Mouse (Mus musculus): ENCODE results near the gene Kif6. TPM values are rescaled to one million over a fixed set of nuclear protein-coding genes. Genes with fewer than 3 reads are reported as not detected.

The Kif6 gene
- total RNA-seq (2021), result 1 to 10 TPM; 4.0 to 5.2 TPM
- long read RNA-seq, partial matches to known transcripts, result 0 of 1 reads
- long read RNA-seq, other reads (novel, unspliced or antisense), result 0 of 1 reads

DNA sequence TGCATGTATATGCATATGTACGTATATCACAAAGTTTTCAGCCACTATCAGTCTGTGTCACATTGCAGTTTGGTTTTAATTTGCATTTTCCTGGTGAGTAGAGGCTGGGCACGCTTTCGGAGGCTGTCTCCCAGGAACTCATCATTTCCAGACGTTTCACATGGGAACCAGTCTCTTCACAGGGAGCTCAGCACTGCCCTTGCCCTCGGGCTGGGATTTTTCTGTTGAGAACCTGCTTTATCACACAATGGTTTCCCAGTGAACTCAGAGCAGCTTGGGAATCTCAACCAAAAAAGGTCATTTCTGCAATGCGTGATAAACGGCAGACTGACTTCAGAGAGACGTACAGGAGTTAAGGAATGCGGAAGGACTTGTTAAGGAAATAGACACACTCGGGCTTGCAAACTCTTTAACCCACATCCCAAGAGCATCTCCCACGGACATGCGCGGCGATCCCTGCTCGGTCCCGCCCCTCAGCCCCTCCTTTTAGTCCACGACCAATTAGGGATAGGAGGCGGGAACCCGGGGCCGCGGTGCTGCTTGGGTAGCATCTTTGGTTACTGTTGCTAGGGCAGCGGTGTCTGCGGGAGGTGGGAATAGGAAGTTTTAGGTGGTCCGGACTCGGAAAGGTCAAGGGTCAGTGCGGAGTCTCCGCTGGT lies at the start of gene Kif6:
Gene Kif6 (plus strand): TSS at position 560 of the 659 bp plus-strand sequence.
- DNase-seq (ENCODE audit: low spot score in 2 of 2), result peak; percentile 87 to 92

DNA sequence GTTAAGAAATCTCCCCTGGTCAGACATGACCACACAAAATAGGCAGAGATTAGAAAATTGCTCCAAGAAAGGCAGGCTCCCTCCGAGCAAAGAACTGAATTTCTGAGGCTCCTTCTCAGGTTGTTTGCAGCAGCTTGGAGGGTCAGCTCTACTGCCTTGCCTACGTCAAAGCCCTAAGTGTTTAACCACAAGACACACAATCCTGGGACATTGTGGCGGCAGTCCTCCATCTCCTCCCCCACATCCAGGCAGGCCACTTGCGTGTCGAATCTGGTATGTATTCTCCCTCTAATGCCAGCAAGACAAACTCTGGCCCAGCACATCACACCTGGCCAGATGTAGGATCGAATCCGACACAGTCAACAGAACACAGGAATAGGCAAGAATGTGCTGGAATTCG lies 46.2 kb upstream of the Kif6 start:
- no peak for DNase-seq (ENCODE audit: low spot score in 2 of 2)

DNA sequence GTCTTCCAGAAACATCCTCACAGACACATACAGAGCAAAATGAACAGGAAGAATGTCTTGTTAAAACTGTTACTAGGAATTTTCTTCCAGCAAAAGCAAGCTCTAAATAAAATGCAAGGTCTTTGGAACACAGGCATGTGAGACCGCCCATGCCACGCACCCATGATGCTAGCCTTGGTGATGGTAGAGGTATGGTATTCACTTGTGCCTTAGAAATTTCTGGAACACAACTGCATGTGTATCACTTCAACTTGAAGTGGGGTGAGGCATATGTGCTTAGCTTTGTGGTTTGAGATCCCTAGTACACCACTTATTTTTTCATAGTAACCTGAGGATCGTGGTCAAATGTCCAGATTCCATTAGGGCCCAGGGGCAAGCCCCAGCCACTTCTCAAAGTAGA lies 37.6 kb upstream of the Kif6 start:
- DNase-seq (ENCODE audit: low spot score in 2 of 2), result no peak

DNA sequence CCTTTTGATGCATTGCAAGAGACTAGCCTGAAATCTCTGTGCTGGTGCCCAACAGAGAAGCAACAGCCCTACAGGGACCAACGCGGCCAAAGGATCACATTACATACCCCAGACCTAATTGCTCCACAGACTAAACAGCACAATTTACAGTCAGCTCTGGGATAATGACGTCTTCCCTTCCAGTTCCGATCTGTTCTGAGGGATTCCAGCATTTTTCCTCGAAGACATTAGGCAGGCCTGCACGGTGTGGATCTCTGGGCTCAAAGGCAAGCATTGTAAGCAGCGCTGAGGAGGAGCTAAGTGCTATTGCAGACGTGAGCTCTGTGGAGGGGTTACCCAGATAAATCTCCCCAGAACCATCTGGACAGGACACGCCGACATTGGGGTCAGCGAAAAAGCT lies 32.5 kb upstream of the Kif6 start:
- no peak for DNase-seq (ENCODE audit: low spot score in 2 of 2)

DNA sequence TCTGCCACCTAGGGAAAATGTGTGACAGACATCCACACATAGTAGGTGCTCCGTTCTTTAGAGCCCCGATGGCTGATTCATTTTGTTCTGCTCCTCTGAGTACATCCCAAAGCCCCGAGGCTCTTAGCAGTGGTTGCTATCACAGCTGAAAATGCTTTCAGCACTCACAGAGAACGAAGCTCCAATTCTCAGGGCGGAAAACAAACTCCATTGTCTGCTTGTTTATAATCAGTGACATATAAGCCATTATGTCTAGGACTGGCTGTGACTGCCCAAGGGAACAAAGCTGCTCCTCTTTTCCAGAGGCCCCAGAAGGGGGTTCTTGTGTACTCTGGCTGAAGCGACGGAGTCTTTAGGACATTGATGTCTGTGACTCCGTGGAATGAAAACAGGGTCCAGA lies 24.9 kb upstream of the Kif6 start:
- peak; percentile 5 to 59 for DNase-seq (ENCODE audit: low spot score in 2 of 2)

DNA sequence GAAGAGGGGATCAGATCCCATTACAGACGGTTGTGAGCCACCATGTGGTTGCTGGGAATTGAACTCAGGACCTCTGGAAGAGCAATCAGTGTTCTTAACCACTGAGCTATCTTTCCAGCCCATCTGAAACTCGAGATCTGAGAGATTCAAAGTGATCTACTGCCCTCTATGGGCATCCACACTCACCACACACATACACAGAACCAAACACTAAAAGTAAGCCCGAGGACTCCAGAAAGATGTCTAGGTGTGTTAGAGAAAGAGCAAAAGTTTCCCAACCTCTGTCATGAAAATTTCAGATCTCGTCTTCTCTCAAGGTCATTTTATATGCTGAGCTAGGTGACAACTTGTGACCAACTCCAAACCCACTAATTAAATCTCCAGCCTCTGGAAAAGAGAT lies 9.5 kb upstream of the Kif6 start:
- no peak for DNase-seq (ENCODE audit: low spot score in 2 of 2)

DNA sequence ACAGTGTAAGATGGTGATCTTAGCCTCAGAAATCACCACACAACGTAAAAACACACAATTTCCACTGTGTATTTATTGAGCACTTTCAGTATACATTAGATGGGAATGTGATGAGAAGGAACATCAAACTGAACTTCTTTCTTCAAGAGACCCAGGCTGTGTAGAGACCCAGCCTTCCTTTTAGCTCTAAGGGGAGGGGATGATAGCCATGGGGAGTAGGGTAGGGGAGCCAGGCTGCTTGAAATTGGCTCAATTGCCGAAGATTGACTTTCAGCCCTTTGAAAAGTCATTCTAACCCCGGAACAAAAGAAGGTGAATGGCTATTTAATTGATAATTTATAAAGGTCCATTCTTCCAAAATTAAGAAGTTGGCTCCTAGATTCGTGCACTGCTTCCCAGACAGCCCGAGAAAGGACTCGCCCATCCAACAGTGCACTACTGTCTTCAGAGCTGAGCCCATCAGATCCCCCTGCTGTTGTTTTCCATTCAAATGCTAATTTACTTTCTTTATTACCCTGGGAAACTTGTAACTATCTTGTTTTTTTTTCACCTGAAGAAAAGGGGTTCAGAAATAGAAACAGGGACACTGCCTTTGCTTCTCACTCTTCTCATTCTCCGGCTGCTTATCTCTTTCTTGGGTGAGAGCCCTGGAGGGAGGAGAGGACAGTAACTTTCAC lies 7.4 kb upstream of the Kif6 start:
- no peak for DNase-seq (ENCODE audit: low spot score in 2 of 2)

DNA sequence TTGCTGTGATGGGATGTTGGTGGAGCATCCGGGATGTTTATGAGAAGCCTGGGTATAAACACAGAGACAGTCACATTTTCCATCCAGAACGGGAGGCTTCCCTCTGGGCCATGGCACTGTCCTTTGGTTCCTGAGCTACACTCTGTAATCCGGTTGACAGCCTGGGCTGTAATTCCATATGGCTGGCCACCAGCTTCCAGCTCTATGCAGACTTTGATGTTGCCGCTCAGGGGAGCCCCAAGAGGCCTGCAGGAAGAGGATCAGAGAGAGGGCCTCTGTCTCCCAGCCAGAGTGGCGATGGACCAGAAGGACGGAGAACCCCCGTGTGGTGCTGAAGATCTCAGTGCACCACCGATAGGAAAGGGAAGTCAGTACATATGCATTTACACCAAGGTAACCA lies 4.6 kb upstream of the Kif6 start:
- no peak for DNase-seq (ENCODE audit: low spot score in 2 of 2)

DNA sequence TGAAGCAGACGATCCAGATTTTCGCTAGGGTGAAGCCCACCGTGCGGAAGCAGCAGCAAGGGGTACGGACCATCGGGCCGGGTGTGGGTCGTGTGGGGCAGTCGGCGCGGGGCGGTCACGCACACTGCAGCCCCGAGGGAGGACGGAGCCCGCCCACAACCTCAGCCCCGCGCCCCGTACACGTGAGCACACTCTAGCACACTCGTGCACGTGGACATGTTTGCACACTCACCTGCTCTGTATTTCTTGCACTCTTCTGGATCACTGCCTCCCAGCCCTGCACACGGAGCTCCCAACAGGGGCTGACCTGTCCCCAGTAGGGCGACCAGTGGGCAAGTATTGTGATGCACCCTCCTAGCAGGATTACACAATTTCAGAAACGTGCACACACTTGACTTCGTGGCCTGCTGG lies 310 bp downstream of the Kif6 start:
- no peak for DNase-seq (ENCODE audit: low spot score in 2 of 2)

DNA sequence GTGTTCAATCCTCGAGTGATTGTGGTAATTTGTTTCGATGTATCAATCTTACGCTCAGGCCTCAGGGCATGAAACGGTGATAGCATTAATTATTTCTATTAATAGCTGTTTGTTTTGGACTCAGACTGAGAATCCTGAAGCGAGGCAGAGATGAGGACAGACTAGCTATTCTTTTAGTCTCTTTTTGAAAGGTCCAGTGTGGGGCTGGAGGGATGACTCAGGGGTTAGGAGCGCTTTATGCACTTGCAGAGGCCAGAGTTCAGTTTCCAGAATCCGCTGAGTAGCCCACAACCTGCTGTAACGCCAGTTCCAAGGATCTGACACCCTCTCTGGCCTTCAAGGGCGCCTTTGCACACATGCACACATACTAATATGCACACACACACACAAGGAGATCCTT lies 9.6 kb downstream of the Kif6 start:
- DNase-seq (ENCODE audit: low spot score in 2 of 2), result no peak

DNA sequence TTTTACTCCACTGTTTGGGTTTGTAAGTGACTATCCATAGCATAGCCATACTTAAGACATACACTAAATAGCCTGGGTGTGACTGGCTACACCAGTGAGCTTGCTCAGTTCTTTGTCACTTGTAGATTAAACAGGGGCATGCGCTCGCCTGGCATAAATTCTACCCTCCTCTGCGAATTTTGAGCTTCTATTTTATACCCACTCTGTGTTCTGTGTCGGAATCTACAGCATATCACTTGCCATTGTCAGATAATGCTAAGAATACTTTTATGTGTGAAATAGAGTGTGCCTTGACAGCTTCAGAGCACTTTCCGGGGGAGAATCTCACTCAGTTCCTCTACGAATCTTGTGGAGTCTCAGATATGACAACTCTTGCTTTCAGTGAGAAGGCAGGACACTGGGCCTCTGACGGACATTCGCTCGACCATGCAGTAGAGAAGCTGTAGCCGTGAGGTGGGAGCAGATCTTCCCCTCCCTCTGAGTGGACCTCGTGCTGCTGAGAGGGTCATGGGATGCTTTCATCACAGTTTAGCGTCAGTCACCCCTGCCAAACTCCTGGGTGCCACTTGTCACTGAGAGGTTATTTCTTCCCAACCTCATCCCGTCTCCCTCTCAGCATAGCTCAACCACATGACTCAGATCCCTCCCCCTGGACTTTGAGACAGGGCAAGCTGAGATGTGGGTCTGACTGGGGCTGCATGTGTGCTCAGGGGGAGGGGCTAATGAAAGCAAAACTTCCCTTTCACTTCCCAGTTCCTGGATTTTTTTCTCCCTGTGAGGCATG lies 12.3 kb downstream of the Kif6 start:
- no peak for DNase-seq (ENCODE audit: low spot score in 2 of 2)

DNA sequence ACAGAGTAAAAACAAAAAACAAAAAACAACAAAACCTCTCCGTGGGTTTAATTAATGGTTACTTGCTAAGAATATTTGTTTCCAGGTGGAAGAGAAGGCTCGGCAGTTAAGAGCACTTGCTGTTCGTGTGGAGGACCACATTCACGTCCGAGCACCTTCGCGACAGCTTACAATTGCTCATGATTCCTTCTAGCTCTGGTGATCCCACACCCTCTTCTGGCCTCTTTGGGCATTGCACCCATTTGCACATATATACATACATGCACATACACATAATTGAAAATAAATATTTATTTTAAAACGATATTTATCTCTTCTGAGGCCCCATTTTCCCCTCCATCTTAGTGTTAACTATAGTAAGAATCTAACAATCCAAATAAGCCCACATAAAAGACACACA lies 13.9 kb downstream of the Kif6 start:
- DNase-seq (ENCODE audit: low spot score in 2 of 2), result no peak

DNA sequence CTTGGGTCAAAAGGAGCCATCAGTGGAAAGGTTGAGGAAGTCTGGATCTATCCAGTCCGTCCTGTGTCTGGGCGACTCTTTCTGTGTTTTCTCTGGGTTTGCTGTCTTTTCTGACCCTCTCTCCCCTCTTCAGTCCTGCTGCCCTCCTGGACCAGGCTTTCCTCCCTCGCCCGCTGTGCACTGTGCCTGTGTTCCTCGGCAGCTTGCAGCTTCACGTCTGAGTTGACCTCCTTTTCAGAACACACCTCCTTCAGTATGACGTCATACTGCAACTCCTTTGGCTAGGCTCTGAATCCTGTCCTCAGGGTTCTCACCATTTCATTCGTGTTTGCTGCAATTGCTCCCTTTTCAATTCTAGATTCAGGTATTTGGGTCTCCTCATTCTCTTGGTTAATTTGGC lies 18.1 kb downstream of the Kif6 start:
- DNase-seq (ENCODE audit: low spot score in 2 of 2), result no peak

DNA sequence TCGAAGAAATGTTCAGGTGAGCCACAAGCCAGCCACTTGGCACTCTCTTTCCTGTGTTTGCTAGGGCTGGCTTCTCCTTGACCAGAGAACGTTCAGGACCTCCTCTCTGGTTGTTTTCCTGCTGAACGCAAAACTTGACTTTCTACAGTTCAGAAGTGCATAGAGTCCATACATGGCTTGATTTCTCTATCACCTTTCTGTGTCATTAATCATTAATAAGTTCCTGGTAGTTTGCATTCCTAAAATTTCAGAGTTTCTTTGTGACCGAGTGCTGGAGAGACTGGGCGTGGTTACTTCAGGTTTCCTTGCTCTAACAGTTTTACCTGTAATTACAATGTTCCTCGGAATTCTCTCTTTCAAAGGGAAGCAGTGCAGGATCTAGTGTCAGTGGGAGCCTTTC lies 27.0 kb downstream of the Kif6 start:
- no peak for DNase-seq (ENCODE audit: low spot score in 2 of 2)

DNA sequence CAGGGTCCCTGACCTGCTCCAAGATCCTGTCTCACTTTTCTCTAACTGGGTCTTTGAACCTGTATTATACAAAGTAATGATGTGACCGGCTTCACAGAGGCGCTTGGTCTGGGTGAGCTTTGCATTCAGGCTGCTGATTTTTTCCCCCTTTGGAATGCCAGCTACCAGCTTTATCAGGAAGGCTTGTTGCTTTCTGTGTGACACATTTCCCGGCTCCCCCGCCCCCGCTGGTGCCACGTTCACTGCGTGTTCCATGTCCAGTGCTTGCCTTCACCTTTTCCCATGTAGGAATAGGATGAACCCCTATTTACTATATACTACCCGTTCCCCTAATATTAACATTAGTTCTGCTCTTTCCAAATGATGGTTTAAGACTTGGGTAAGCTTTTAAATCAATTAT lies 27.4 kb downstream of the Kif6 start:
- DNase-seq (ENCODE audit: low spot score in 2 of 2), result no peak

DNA sequence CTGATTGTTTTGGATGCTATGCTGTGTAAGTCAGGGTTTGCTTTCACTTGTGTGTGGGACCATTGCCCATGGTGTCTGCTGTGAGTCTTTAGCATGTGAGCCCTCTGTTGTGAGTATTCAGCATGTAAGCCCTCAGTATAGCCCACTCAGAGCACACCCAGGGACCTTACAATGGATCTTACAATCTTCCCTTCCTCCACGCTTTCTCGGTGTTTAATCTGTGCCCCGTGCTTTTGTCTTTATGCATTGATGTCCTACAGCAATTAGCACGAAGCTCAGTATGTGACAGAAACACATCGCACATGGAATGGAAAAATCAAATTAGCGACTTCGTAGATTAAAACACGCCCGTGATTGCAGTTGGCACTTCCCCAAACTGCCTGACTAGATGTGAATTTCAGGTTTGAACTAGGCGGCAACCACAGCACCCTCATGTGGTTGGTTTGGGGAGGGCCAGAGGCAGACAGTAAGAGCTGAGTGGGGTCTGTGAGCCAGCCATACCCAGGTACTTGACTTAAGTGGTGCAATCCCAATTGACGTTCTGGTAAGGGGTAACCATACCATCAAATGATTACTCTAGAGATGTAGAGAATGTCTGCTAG lies 28.1 kb downstream of the Kif6 start:
- peak in 1 of 2 experiments; percentile 66 for DNase-seq (ENCODE audit: low spot score in 2 of 2)

DNA sequence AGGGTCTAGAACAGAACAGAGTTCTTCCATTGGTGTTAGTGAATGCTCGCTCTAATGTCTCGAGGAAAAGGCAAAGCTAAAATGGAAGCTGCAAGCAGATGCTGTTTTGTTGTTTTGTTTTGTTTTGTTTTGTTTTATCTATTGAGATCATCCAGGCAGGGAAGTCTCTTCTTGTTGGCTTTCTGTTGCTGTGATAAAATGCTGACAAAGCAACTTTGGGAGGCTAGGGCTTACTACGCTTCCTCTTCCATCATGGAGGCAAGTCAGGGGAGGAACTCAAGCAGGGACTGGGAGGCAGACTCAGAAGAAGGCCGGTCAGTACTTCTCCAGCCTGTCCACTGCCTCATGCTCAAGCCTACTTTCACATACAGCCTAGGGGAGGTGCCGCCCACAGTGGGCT lies 31.3 kb downstream of the Kif6 start:
- DNase-seq (ENCODE audit: low spot score in 2 of 2), result no peak

DNA sequence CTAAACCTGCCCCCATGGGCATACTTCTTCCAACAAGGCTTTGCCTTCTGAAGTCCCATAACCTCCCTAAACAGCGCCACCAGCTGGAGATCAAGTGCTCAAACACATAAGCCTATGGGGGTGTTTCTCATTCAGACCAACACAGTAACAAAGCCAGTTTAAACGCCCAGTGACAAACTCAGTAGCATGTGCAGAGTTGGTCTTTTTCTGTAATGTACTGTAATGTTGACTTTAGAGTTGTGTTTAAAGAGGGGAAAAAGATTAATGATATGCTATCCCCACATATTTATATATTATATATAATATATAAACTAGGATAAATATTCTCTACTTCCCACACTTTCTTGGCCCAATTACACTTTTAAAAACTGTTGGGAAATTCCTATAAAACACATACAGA lies 34.0 kb downstream of the Kif6 start:
- DNase-seq (ENCODE audit: low spot score in 2 of 2), result no peak

DNA sequence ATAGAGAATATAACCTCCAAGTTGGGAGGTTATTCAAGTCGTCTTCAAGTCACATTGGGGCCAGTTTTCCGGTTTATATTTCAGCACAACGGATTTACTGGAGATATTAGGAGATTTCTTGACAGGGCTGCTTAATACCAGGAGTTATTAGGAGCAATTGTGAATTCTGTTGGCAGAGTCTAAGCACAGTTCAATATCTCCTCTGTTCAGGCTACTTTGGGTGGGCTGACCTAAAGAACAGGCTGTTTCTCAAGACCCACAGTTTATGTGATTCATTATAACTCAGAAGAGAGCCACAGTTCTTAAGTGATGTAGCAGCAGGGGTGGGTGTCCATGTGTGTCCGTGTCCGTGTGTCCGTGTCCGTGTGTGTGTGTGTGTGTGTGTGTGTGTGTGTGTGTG lies 34.5 kb downstream of the Kif6 start:
- DNase-seq (ENCODE audit: low spot score in 2 of 2), result no peak

DNA sequence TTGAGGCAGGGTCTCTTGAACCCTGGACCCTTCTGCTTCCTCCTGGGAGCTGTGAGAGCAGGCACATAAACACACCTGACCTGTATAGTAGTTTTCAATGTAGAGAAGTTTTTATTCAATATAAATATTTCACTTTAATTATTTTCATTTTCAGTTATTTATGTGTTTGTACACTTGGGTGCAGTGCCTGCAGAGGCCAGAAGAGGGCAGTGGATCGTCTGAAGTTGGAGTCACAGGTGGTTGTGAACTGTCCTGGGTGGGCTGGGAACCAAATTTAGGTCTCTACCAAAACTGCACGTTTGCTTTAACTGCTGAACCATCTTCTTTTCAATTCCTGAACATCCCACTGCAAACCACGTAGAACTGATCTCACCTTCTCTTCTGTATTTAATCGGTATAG lies 35.4 kb downstream of the Kif6 start:
- DNase-seq (ENCODE audit: low spot score in 2 of 2), result no peak

DNA sequence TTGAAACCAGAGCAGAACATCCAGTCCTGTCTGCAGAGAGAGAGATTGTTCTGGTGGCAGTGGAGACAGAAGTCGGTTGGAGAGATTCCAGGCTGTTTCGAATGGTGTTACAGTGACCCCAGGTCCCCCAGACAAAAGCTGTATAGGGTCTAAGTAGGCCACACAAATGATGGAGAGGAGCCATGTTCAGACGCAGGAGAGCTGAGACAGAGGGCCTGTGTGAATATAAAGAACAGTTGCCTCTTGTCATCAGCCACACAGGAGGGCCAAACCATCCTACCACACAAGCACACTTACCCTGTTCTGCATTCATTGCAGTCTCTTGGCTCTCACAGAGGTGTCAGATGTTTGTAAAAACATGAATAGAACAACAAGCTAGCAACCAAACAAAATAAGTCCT lies 37.4 kb downstream of the Kif6 start:
- DNase-seq (ENCODE audit: low spot score in 2 of 2), result peak in 1 of 2 experiments; percentile 44

DNA sequence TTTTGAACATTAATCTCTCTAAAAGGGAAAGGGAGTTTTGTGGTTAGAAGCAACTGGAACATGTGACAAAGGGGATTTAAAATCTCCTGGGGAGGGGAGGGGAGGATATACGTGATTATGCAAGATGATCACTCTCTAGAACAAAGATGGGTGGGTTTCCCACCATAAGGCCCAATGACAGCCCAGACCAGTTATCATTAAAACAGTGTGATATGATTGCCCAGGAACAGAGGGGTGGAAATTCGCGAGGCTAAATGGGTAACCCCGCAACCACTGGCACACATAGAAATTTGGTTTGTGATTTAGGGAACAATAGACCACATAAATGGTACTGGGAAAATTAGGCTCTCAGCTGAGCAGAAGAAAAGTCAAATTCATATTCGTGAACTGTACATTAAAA lies 37.9 kb downstream of the Kif6 start:
- no peak for DNase-seq (ENCODE audit: low spot score in 2 of 2)

Data from layer of hippocampus, adult 18-20 months (tissue).